Mouse (Mus musculus): ENCODE measurements around the gene Faah.
A peak's percentile ranks its signal among the peaks of the same experiment; 100 is the strongest.

The Faah gene

GRCm38 (mm10) chr4:116017902-116018746 is at the start of gene Faah:
Gene Faah, minus strand, starts transcription at chr4:116017926.
- no peak for DNase-seq

- no peak for DNase-seq
Observed at GRCm38 (mm10) chr4:116063855-116064254, 46.1 kb upstream of the Faah start.

GRCm38 (mm10) chr4:116059012-116059726 is 41.4 kb upstream of the Faah start:
- DNase-seq: no peak

GRCm38 (mm10) chr4:116057559-116057958 is 39.8 kb upstream of the Faah start:
- DNase-seq: no peak

GRCm38 (mm10) chr4:116053399-116053961 is 35.8 kb upstream of the Faah start, which contains the start of gene Nsun4:
Gene Nsun4, minus strand, starts transcription at chr4:116053876.
- peak; percentile 94 for DNase-seq

- peak; percentile 67 for DNase-seq
Observed at GRCm38 (mm10) chr4:116052526-116053293, 35.0 kb upstream of the Faah start.

GRCm38 (mm10) chr4:116049211-116049610 is 31.5 kb upstream of the Faah start:
- no peak for DNase-seq

- no peak for DNase-seq
Observed at GRCm38 (mm10) chr4:116048130-116048920, 30.6 kb upstream of the Faah start.

GRCm38 (mm10) chr4:116047681-116048080 is 30.0 kb upstream of the Faah start:
- DNase-seq: no peak

- no peak for DNase-seq
Observed at GRCm38 (mm10) chr4:116046604-116047003, 28.9 kb upstream of the Faah start.

- no peak for DNase-seq
Observed at GRCm38 (mm10) chr4:116042186-116042585, 24.5 kb upstream of the Faah start.

- DNase-seq: no peak
Observed at GRCm38 (mm10) chr4:116040466-116040865, 22.7 kb upstream of the Faah start.

- DNase-seq: no peak
Observed at GRCm38 (mm10) chr4:116033374-116033773, 15.6 kb upstream of the Faah start.

- no peak for DNase-seq
Observed at GRCm38 (mm10) chr4:116032906-116033305, 15.2 kb upstream of the Faah start.

GRCm38 (mm10) chr4:116017300-116017901 is 325 bp downstream of the Faah start:
- DNase-seq: peak; percentile 83

- no peak for DNase-seq
Observed at GRCm38 (mm10) chr4:116016862-116017299, 845 bp downstream of the Faah start.

- no peak for DNase-seq
Observed at GRCm38 (mm10) chr4:116016396-116016795, 1.3 kb downstream of the Faah start.

GRCm38 (mm10) chr4:116015996-116016395 is 1.7 kb downstream of the Faah start:
- DNase-seq: no peak

GRCm38 (mm10) chr4:116015502-116015901 is 2.2 kb downstream of the Faah start:
- DNase-seq: no peak

- DNase-seq: no peak
Observed at GRCm38 (mm10) chr4:116010186-116010585, 7.5 kb downstream of the Faah start.

GRCm38 (mm10) chr4:116001206-116001605 is 16.5 kb downstream of the Faah start:
- no peak for DNase-seq

- no peak for DNase-seq
Observed at GRCm38 (mm10) chr4:116000671-116001070, 17.1 kb downstream of the Faah start.

Measured in thymus, postnatal 4 days (tissue).